Mouse (Mus musculus): ENCODE results near the gene Zyx.

The Zyx gene

DNA sequence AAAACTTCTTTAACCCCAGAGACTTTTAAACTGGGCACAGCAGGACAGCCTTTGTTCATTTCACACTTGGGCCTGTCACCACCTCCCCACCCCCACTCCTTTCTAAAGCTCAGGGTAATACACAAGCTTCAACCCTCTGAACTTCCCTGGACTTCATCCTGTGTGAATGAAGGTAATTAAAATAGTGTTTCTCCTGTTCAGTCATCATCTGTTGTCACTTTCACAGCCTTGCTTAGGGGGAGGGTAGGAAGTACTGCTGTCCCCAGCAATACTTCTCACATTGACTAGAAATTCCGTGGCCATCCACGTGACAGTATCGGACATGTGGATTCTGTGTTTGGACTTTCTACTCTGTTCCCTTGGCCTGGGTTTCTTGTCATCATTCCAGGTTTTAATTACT lies 20.4 kb downstream of the Zyx start:
- no peak for DNase-seq (ENCODE audit: low read depth, low spot score)

DNA sequence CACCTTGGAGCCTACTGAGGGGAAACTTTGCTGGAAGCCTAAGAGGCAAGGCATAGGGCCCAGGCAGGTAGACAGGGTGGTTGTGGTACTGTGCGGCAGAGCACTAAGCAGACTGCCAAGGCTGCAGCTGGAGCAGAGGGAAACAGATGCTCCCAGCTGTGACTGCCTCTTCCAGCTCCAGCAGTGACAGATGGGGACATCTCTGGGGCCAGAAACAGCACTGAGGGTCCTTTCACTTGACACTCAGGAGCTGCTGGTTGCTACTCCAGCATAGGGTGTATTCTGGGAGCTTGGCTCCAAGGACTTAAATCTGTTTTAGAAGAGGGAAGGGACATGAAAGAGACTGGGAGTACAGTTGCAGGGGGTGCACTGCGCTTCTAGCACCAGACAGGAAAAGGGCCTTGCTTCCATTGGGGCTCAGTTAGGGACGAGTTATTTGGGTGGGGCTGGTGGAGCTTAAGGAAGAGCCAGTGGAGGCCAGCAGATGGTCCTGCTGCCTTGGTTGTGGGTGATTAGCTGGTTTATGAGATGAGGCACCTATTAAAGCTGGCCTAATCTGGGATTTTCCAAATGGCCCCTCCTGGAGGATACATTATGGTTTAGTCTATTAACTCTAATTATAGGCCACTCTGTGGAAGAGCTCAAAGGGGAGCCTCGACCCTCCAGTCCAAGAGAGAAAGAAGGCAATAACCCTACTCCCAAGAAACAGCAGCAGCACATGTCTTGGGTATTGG lies 21.4 kb downstream of the Zyx start:
- DNase-seq (ENCODE audit: low read depth, low spot score): no peak

DNA sequence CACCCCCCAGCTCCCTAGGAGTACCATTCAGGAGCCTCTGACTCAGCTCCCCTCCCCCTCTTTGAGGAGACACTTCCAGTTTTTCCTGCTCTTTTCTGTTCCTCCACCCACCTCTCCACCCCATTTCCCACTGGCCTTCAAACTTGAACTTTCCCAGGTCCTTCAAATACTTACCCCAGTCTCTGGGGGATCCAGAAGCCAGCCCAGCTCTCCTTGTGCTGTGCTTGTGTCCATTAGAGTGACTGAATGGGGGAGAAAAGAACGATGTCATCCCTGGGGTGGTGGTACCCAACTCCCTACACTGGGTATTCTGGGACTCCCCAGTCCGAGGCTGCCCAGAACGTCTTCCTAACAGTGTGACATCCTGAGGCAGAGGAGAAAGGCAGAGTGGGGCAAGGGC lies 22.6 kb downstream of the Zyx start:
- DNase-seq (ENCODE audit: low read depth, low spot score): no peak

DNA sequence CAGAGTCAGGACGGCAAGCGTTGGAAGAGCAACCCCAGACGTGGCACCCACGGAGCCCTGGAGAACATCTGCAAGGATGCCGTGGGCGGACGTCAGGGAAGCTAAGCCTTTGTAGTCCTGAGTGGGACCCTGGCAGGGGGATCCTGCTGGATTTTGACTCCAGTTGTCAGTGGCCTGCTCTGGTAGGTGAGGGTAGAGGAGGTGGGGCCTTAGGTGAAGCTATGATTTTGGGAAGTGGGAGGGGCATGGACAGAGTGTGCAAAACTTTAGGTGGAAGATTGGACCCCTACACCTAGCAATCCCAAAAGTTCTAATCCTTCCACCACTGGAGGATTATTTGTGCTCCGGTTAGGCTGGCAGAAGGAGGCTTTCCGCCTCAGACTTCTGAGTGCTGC lies 23.0 kb downstream of the Zyx start:
- no peak for DNase-seq (ENCODE audit: low read depth, low spot score)

DNA sequence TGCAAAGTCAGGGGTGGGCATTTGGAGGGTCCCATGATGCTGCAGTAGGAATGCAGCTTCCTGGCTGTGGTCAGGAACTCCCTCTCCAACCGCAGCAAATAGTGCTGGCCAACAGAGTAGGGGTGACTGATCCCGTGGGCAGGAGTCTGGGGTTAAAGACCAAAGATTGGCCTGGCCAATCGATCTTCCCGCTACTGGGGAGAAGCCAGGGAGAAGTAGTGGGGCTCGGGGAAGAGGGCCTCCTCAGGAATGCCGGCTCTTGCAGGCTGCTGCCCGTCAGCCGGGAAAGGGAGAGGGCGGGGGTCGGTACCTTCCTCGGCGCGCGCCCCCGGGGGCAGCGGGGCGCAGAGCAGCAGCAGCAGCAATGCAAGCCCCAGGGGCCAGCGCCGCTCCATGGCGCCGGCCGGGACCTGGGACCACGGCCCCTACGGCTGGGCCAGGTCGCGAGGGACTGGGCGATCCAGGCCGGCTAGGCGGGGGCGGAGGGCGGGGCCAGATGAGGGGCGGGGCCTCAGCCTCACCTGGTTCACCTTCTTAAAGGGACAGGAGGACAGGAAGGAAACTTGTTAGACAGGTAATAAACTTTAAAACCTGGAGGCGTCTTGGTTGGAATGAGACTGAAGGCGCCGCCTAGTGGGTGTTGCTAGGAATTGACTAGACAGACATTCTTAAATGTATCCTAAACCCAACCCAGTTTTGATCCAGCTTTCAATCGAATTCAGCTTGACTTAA lies 23.6 kb downstream of the Zyx start, which contains the start of gene Epha1:
Gene Epha1, minus strand, starts transcription at position 453 of the 732 bp plus-strand sequence.
- peak; percentile 52 for DNase-seq (ENCODE audit: low read depth, low spot score)

DNA sequence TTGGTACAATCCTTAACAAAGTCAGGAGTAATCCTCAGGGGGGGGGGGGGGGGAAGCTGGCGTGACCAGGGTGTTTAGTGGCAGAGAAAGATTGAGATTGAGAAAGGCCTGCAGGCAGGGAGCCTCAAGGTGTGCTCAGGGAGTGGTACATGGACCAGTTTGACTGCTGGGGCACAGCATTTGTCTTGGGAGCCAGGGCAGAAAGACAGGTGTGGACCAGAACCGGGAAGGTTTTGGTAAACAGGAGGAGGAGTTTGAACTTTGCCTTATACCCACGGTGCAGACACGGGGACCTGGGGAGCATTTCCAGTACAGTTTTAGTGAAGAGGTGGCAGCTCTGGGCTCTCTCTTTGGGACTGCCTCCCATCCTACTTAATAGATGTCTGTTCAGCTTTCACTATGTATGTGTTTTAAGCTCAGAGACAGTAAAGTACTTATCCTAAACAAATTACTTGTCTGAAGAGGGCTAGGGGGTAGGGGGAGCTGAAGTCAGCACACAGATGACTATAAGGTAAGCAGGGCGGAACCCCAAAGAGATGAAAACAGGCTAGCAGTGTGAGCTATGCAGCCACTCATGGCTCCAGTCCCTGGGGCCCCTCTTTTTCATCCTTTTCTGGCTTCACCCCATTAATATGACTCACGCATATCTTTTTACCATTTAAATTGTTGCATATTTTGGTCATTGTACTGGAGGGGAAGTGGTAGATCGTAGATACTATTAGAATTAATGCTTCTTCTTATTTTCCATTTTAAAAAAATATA lies 24.4 kb downstream of the Zyx start:
- no peak for DNase-seq (ENCODE audit: low read depth, low spot score)

DNA sequence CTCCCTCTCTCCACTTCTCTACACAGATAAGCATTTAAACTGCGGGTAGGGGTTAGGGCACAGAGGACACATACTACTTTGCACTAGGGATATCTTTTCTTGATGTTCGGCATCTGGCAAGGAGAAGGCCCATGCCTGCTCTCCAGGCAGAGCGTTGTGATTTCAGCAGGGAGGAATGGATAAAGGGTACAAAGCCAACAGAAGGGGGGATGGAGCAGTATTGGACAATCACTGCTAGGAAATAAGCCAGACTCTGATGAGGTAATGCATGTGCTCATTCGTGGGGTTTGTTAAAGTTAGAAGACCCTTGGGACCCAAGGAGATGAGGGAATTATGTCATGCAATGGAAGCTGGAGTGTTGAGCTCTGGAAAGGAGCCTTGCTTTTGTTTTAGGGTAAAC lies 25.3 kb downstream of the Zyx start:
- DNase-seq (ENCODE audit: low read depth, low spot score): no peak

DNA sequence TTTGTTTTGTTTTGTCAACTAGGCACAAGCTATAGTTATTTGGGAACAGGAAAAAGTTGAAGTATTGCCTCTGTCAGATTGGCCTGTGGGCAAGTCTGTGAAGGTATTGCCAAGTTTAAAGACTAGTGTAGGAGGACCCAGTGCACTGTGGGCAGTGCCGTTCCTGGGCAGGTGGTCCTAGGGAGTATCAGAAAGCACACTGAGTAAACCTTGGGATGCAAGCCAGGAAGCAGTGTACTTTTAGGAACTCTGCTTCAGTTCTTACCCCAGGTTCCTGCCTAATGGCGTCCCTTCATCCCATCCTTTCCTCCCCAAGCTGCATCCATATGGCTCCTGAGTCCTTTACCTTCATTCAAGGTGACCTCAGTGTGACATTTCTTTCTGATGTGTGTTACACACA lies 25.7 kb downstream of the Zyx start:
- DNase-seq (ENCODE audit: low read depth, low spot score): no peak

DNA sequence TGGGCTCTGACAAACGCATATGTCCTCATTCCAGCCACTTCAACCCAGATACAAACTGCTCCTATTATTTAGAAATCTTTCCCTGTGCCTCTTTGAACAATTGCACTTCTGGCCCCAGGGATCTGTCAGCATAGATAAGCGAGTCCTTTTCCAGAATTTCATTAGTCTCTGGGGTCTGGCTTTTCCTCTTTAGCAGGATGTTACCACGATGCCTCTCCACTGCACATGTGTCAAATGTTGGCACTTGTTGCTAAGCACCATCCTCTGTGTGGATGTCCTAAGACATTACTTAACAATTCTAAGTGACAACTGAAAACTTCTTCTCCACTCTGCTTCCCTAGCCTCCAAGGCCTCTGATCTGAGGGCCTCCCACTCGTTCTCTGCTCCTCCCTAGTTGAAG lies 26.6 kb downstream of the Zyx start:
- no peak for DNase-seq (ENCODE audit: low read depth, low spot score)

DNA sequence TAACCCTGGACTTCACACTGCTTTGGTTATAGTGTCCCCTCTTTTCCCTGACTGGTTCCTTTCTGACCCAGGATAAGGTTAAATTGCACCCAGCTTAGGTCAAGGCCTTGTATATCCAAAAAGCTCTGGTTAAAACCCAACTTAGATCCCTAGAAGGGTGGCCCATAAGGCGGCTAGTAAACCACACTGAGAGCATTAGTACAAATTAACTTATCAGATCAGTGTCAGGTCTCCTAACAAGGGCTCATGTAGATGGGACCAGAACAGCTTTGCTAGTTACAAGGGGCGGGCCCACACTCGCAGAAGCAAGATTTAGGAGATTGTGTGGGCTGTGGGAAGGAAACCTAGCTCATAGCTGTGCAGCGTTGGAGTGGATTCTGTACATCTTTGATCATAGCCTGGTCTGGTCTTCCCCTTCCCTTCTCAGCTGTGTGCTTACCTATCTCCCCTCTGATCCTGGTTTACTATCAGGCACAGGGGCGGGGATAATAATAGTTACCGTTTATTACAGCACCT lies 27.1 kb downstream of the Zyx start:
- DNase-seq (ENCODE audit: low read depth, low spot score): no peak

DNA sequence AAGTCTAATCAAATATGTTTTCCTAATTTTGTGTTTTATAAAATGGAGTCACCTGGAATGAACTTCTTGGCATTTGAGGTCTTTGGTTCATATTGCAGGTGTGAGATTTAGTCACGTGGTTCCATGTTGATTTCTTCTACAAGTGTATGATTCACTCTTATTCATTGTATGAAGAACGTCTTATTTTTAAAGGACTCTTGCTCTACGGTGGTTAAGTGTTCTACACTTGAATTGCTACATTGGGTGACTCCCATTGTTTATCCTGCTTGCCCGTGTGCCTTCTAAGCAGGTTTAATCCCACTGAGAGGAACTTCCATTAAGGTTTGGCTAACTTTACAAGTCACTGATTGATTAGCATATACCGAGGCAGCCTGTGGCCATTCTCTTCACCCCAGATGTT lies 27.9 kb downstream of the Zyx start:
- DNase-seq (ENCODE audit: low read depth, low spot score): no peak

DNA sequence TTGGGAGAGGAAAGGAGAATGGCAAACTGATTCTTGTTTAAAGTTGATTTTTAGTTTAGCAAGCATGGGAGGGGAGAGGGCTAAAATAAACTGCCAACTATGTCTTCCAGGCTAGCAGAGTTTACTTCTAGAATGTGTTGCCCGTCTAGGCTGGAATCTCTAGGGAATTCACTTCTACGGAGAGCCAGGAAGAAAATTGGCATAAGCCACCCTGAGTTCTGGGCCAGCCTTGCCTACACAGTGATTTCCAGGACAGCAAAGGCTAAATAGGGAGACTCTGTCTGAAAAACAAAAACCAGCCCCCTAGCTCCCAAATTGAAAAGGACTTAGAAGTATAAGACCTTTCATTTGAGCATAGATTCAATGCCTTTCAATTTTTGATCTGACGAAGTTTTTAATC lies 30.1 kb downstream of the Zyx start:
- no peak for DNase-seq (ENCODE audit: low read depth, low spot score)

DNA sequence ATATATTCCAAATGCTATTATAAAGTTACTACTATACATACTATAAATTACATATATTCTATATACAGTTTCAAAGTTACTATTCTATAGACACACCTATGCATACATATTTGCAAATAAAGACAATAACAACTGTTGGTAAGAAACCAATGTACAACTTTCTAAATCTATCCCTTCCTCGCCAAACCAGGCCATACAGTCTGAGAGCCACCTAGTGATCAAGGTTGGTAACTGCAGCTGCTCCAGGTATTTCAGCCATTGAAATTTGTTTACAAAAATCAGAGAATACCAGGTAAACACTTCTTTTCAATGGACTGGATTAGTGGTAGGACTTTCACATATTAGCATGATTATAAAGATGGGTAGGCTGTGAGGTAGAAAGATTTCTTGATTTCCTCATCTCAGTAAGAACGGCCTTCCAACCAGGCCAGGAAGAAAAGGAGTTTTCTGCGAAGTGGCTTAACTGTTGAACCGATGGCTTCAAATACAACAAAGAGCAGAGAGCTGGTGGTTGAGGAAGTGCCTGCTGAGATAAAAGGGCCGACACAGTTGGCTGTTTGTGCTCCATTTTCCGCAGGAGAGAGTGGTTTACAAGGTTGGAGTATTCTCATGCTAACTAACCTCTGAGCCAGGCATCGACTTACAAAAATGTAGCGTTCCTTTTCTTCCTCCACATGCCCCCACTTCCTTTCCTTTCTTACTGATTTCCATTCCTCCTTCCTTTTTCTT lies 31.1 kb downstream of the Zyx start:
- DNase-seq (ENCODE audit: low read depth, low spot score): peak; percentile 42

DNA sequence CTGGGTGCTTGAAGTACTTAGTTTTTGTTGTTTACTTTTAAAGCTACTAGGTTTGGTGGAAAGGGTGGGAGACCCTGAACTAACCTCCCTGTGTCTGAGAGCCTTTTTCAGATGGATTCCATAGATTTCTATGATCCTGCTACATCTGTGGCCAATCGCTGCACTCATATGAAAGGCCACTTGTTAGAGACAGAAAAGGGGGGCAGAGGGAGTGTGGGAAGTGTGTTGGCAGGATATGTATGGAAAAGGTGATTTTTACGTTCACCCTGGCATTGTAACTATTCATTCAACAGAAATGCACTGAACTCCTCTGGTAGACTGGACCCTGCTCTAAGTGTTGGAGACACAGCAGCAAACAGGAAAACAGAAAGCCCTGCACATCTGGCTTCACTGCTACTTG lies 31.8 kb downstream of the Zyx start:
- DNase-seq (ENCODE audit: low read depth, low spot score): no peak

DNA sequence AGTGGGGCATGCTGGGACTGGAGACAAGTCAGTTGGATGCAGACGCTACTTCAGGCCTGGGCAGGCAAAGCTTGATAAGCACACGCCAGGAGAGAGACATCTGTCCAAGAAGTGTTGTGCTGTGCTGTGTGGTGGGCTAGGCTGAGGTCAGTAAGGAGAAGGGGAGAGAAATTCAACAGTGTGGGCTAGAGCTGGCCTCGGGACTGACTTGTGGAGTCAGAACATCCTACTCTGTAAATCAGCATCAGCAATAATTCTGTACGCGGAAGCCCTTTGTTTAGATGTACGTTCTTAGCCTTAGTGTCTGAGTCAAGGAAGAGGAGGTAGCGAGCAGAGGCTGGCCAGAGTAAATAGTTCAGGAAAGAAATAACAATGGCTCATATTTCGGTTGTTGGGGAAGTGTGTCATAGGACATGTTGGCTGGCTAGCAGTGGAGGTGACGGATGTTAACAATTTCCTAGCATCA lies 32.5 kb downstream of the Zyx start:
- no peak for DNase-seq (ENCODE audit: low read depth, low spot score)

DNA sequence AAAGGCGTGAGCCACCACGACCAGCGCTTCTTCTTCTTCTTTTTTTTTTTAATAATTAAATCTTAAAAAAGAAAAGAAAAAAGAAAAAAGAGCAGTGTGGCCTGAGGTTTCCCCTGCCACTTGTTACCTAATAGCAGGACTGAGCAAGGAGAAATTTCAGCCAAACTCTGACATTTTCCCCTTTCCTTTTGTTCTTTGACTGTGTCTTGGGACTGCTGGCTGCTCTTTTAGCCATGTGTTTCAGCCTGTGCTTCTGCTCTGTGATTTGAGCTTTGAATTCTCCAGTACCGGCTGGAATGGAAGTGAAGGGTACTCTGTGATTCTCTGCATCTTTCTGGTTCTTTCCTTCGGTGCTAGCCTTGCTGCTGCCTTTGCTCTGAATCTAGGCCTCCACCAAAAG lies 33.9 kb downstream of the Zyx start:
- no peak for DNase-seq (ENCODE audit: low read depth, low spot score)

DNA sequence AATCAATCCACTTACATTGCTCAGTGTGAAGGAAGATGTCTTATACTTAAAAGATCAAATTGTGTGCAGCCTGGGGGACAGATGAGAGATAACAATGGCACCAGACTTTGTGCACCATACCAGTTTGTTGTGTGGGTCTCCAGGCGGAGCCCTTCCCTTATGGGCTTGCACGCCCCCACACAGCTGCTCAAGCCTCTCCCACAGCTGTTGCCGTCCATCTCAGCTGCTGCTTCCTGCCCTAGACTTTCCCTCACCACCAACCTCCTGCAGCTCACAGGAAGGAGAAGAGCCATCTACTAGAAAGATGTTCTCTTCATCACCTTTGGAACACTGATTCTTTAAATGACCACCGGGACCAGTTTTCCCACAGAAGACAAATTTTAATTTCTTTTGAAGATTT lies 36.2 kb downstream of the Zyx start:
- DNase-seq (ENCODE audit: low read depth, low spot score): no peak

DNA sequence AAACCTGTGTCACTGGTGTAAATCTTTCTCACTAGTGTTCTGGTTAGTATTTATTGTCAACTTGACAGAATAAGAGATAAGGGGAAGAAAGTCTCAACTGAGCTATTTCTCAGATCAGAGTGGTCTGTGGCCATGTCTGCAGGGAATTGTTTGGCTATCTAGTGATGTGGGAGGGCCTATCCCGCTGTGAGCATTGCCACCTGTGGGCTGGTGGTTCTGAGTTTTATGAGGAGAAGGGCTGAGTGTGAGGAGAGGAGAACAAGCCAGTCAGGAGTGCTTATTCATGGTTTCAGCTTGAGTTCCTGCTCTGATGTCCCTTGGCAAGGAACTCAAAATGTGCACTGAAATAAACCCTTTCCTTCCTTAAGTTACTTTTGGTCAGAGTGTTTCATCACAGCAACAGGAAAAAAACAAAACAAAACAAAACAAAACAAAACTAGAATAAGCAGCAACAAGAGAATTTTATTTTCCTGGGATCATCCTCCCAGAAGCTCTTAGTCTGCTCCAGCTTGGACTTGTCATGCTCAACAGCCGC lies 42.4 kb downstream of the Zyx start:
- DNase-seq (ENCODE audit: low read depth, low spot score): no peak

DNA sequence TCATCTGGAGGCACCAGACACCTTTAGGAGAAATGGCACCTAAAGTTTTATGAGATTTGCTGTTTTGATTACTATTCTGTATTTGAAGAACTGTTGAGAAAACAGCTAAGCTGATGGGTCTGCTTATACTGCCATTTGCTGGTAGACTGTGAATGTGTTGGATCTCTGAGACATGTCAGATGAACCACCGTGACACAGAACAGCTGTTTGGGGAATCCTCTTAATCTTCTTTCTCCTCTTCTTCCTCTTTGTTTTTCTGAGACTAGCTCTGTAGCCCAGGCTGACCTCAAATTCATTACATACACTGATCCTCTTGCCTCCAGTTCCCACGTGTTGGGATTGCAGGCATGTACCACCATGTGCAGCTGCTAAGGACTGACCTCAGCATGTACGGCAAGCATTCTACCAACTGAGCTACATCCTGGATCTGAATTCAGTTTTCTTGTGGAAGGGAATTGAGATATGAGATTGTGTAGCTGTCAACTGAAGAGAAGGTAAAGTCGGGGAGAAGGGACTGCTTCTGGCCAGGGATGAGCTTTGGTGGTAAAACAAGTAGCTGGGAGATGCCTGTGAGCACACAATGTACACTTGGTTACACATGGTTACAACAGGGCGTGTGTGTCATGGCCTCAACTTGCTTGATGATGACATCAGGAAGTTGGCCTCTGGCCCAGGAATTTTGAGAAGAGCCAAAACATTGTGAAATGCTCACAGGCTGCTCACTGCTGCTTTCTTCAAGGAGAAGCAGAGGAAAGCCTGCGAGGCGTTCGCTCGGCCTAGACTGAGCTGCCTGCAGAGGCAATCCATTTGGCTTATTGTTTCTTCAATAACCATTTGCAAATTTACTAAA lies 46.8 kb downstream of the Zyx start:
- peak; percentile 24 for DNase-seq (ENCODE audit: low read depth, low spot score)

DNA sequence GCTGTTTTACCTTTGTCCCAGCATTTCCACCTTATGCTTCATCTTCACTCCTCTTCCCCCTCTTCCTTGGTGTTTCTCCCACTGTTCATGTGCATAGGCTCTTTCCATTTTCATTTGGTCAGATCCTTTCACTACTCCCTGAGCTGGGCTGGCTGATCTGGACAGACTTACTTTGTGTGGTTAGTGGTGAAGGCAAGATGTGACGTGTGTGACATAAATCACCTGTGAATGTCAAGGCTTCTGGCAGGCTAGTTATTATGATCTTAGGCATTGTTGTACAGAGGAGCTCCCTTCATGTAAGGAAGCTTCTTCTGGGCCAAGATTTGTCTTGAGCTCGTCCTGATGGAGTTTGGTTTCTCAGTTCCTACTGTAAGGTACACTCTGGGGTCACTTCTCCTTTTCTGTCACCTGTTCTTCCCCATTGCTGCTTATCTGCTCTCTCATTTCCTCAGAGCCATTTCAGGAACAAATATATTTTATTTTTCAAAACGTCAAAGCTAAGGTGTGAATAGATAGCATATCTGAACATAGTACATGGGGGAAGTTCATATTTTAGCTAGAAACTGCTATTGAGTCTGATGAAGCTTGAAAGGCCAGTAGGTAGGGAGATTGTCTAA lies 47.7 kb downstream of the Zyx start:
- peak; percentile 85 for DNase-seq (ENCODE audit: low read depth, low spot score)

Measured in A20 (cell line).